Mouse (Mus musculus) CH12.LX (cell line): ENCODE results near the gene Pdf.

ENCODE experiments used
- CHD1 ChIP-seq: IDR thresholded peaks from 2 replicates; pipeline ENCODE4 v1.6.1; 2012; ENCODE audit warnings: low read depth, low read length, improper control_type of control experiment, inconsistent platforms
- CTCF ChIP-seq, 2 experiments: IDR thresholded peaks in 1 of 2; conservative IDR thresholded peaks in 1 of 2; 2 replicates each; pipeline ENCODE4 v1.5.1; 2011 to 2012; ENCODE audit warnings: low read depth in 2 of 2, low read length in 2 of 2, improper control_type of control experiment in 1 of 2, inconsistent platforms in 1 of 2, mild to moderate bottlenecking in 1 of 2, moderate library complexity in 1 of 2
- E2F4 ChIP-seq: IDR thresholded peaks from 2 replicates; pipeline ENCODE4 v1.6.1; 2011; ENCODE audit warnings: low read depth, low read length, improper control_type of control experiment; ENCODE audit not compliant: insufficient replicate concordance
- EP300 ChIP-seq: IDR thresholded peaks from 2 replicates; pipeline ENCODE4 v1.6.1; 2011; ENCODE audit warnings: low read length, improper control_type of control experiment
- HCFC1 ChIP-seq: IDR thresholded peaks from 2 replicates; pipeline ENCODE4 v1.6.1; 2012; ENCODE audit warnings: low read depth, mild to moderate bottlenecking, inconsistent platforms, low read length, improper control_type of control experiment
- IRF4 ChIP-seq: IDR thresholded peaks from 2 replicates; pipeline ENCODE4 v1.6.1; 2014; ENCODE audit warnings: low read depth, mild to moderate bottlenecking, inconsistent platforms, low read length, improper control_type of control experiment
- JUND ChIP-seq: conservative IDR thresholded peaks from 2 replicates; pipeline ENCODE4 v1.6.1; 2011; ENCODE audit warnings: low read depth, low read length, improper control_type of control experiment
- KAT2A ChIP-seq: IDR thresholded peaks from 2 replicates; pipeline ENCODE4 v1.6.1; 2012; ENCODE audit warnings: low read length, improper control_type of control experiment, inconsistent platforms; ENCODE audit not compliant: insufficient replicate concordance
- MAX ChIP-seq: IDR thresholded peaks from 2 replicates; pipeline ENCODE4 v1.6.1; 2011; ENCODE audit warnings: low read length, improper control_type of control experiment
- POLR2A ChIP-seq: IDR thresholded peaks from 2 replicates; pipeline ENCODE4 v1.6.1; 2011; ENCODE audit warnings: low read depth, mild to moderate bottlenecking, improper control_type of control experiment, low read length
- POLR2AphosphoS2 ChIP-seq: IDR thresholded peaks from 2 replicates; pipeline ENCODE4 v1.6.1; 2011; ENCODE audit warnings: low read depth, low read length, improper control_type of control experiment
- RCOR1 ChIP-seq: conservative IDR thresholded peaks from 2 replicates; pipeline ENCODE4 v1.6.1; 2012; ENCODE audit warnings: low read depth, mild to moderate bottlenecking, inconsistent platforms, low read length, improper control_type of control experiment
- UBTF ChIP-seq: IDR thresholded peaks from 2 replicates; pipeline ENCODE4 v1.6.1; 2012; ENCODE audit warnings: low read depth, mild to moderate bottlenecking, inconsistent platforms, low read length, improper control_type of control experiment, moderate library complexity
- USF1 ChIP-seq: IDR thresholded peaks from 2 replicates; pipeline ENCODE4 v1.6.1; 2014; ENCODE audit warnings: low read depth, mild to moderate bottlenecking, inconsistent platforms, low read length, improper control_type of control experiment

- TF ChIP-seq CTCF (conservative IDR thresholded peaks at IDR 0.05 in 1 of 2, IDR thresholded peaks at IDR 0.05 in 1 of 2; ENCODE audit: low read depth in 2 of 2, low read length in 2 of 2) = no peak; a peak in 1 of 4 replicates
- no peak for TF ChIP-seq POLR2AphosphoS2
- no peak for TF ChIP-seq IRF4
- no peak for TF ChIP-seq CHD1
- no peak for TF ChIP-seq POLR2A
- no peak for TF ChIP-seq E2F4
- TF ChIP-seq UBTF = no peak
- TF ChIP-seq JUND = no peak
- no peak for TF ChIP-seq HCFC1
- TF ChIP-seq KAT2A = no peak
- no peak; the same call in 1 of the 2 replicates for TF ChIP-seq MAX
- no peak for TF ChIP-seq EP300
- no peak for TF ChIP-seq RCOR1
- no peak for TF ChIP-seq USF1
Observed at GRCm38 (mm10) chr8:107056973-107057369, 8.6 kb upstream of the Pdf start.
